Mouse (Mus musculus) heart, embryonic 10.5 days (tissue): ENCODE data around the gene Sun3. TPM values are rescaled to one million over a fixed set of nuclear protein-coding genes. Genes with fewer than 3 reads are reported as not detected.
A peak's percentile ranks its signal among the peaks of the same experiment; 100 is the strongest.

Experiments used
- DNase-seq: peaks from one replicate; pipeline ENCODE4 v3.0.0-alpha.2; 2017; ENCODE audit warnings: low spot score
- H3K27ac ChIP-seq: fragments of 300-500 bp; sonication (generic); 2 replicates; pipeline ENCODE4 v1.5.1; 2016; ENCODE audit warnings: mild to moderate bottlenecking
- H3K27me3 ChIP-seq: fragments of 300-500 bp; sonication (generic); 2 replicates; pipeline ENCODE4 v1.6.1; 2016; ENCODE audit warnings: mild to moderate bottlenecking; ENCODE audit not compliant: poor library complexity, insufficient read depth, severe bottlenecking
- H3K36me3 ChIP-seq: fragments of 300-500 bp; sonication (generic); 2 replicates; pipeline ENCODE4 v1.6.1; 2016; ENCODE audit warnings: mild to moderate bottlenecking, moderate library complexity
- H3K4me1 ChIP-seq: fragments of 300-500 bp; sonication (generic); 2 replicates; pipeline ENCODE4 v1.6.1; 2016; ENCODE audit warnings: mild to moderate bottlenecking
- H3K4me3 ChIP-seq: fragments of 300-500 bp; sonication (generic); 2 replicates; pipeline ENCODE4 v1.5.1; 2016; ENCODE audit warnings: mild to moderate bottlenecking, moderate library complexity
- H3K9me3 ChIP-seq: fragments of 300-500 bp; sonication (generic); 2 replicates; pipeline ENCODE4 v1.6.1; 2016; ENCODE audit warnings: mild to moderate bottlenecking, moderate library complexity
- WGBS: fragments of 180-500 bp; shearing (Covaris S2); methylation state at CpG from one replicate; pipeline ENCODE4 v1.1.7; 2016; 5-methylcytosine and 5-hydroxymethylcytosine counted together
- polyA plus RNA-seq: library from polyadenylated mRNA; unstranded; fragments of >200 nt; fragmentation: Nextera tagmentation; extraction: Ambion mirVana; gene quantifications from 2 replicates; pipeline ENCODE4 v1.2.1, GENCODE M21; 2016

Sun3 gene
- 0.20 and 0.35 TPM in 2 replicates for polyA plus RNA-seq

GRCm38 (mm10) chr11:9048703-9049060 lies at the start of gene Sun3:
Gene Sun3 (minus strand): TSS chr11:9048991.
- WGBS, result under 1% methylated on average over 18 of the region's 18 CpGs
- Histone ChIP-seq H3K36me3 (no peaks in the 10 kb centered on the region), H3K27me3 (peaks cover 21% of the 10 kb centered on the region; the same call in 1 of the 2 replicates), H3K4me1 (peaks cover 19% of the 10 kb centered on the region; the same call in 1 of the 2 replicates), H3K27ac (peak within 1 kb of the TSS; percentile 9; the same call in 1 of the 2 replicates), H3K9me3 (no peaks in the 10 kb centered on the region), H3K4me3 (peak within 1 kb of the TSS; percentile 69)
- no peak for DNase-seq

- Histone ChIP-seq H3K27me3 (no peaks in the 10 kb centered on the region), H3K4me1 (no peaks in the 10 kb centered on the region), H3K4me3 (no peak overlapping the region), H3K27ac (no peak overlapping the region), H3K9me3 (no peaks in the 10 kb centered on the region), H3K36me3 (no peaks in the 10 kb centered on the region)
- DNase-seq, result no peak
- WGBS, result 80% methylated on average over 3 of the region's 3 CpGs
These were observed 27.7 kb upstream of the Sun3 start for GRCm38 (mm10) chr11:9076444-9076843.

GRCm38 (mm10) chr11:9060484-9060883 lies 11.7 kb upstream of the Sun3 start:
- Histone ChIP-seq H3K27ac (no peak overlapping the region), H3K9me3 (no peaks in the 10 kb centered on the region), H3K4me3 (no peak overlapping the region), H3K4me1 (peaks cover 6% of the 10 kb centered on the region; the same call in 1 of the 2 replicates), H3K36me3 (no peaks in the 10 kb centered on the region), H3K27me3 (no peaks in the 10 kb centered on the region)
- DNase-seq, result no peak
- 30% methylated on average over 5 of the region's 5 CpGs for WGBS

- WGBS, result 78% methylated on average over 1 of the region's 1 CpGs
- no peak for DNase-seq
- H3K27me3 ChIP-seq, result no peaks in the 10 kb centered on the region
- H3K9me3 ChIP-seq, result no peaks in the 10 kb centered on the region
- H3K4me3 ChIP-seq, result no peak overlapping the region
- peaks cover 6% of the 10 kb centered on the region; the same call in 1 of the 2 replicates for H3K4me1 ChIP-seq
- no peaks in the 10 kb centered on the region for H3K36me3 ChIP-seq
- no peak overlapping the region for H3K27ac ChIP-seq
These were observed 11.2 kb upstream of the Sun3 start for GRCm38 (mm10) chr11:9060029-9060428.

GRCm38 (mm10) chr11:9057711-9058110 lies 8.9 kb upstream of the Sun3 start:
- Histone ChIP-seq H3K4me3 (no peak overlapping the region), H3K27ac (no peak overlapping the region), H3K36me3 (no peaks in the 10 kb centered on the region), H3K27me3 (no peaks in the 10 kb centered on the region), H3K9me3 (no peaks in the 10 kb centered on the region), H3K4me1 (peaks cover 6% of the 10 kb centered on the region; the same call in 1 of the 2 replicates)
- DNase-seq, result no peak
- 84% methylated on average over 4 of the region's 4 CpGs for WGBS

GRCm38 (mm10) chr11:9056937-9057336 lies 8.1 kb upstream of the Sun3 start:
- no peak for DNase-seq
- Histone ChIP-seq H3K27me3 (no peaks in the 10 kb centered on the region), H3K4me3 (no peak overlapping the region), H3K4me1 (peaks cover 11% of the 10 kb centered on the region), H3K9me3 (no peaks in the 10 kb centered on the region), H3K27ac (no peak overlapping the region), H3K36me3 (no peaks in the 10 kb centered on the region)
- 84% methylated on average over 2 of the region's 2 CpGs for whole genome bisulfite sequencing

GRCm38 (mm10) chr11:9051895-9052294 lies 3.1 kb upstream of the Sun3 start:
- Histone ChIP-seq H3K27ac (no peak overlapping the region), H3K36me3 (no peaks in the 10 kb centered on the region), H3K9me3 (no peaks in the 10 kb centered on the region), H3K4me3 (no peak overlapping the region), H3K4me1 (peaks cover 19% of the 10 kb centered on the region; the same call in 1 of the 2 replicates), H3K27me3 (peaks cover 21% of the 10 kb centered on the region; the same call in 1 of the 2 replicates)
- WGBS, result 68% methylated on average over 2 of the region's 2 CpGs
- no peak for DNase-seq

GRCm38 (mm10) chr11:9050241-9050640 lies 1.4 kb upstream of the Sun3 start:
- DNase-seq, result no peak
- Histone ChIP-seq H3K4me1 (peaks cover 19% of the 10 kb centered on the region; the same call in 1 of the 2 replicates), H3K4me3 (no peak overlapping the region), H3K27ac (no peak overlapping the region), H3K27me3 (peaks cover 21% of the 10 kb centered on the region; the same call in 1 of the 2 replicates), H3K9me3 (no peaks in the 10 kb centered on the region), H3K36me3 (no peaks in the 10 kb centered on the region)
- WGBS, result 83% methylated on average over 4 of the region's 4 CpGs

GRCm38 (mm10) chr11:9048011-9048702 lies 634 bp downstream of the Sun3 start, which contains the start of gene Gm11992:
Gene Gm11992 (plus strand): TSS chr11:9048594.
- peak; percentile 95 for DNase-seq
- Histone ChIP-seq H3K27me3 (peaks cover 21% of the 10 kb centered on the region; the same call in 1 of the 2 replicates), H3K27ac (peak within 1 kb of the TSS; percentile 59; the same call in 1 of the 2 replicates), H3K9me3 (no peaks in the 10 kb centered on the region), H3K4me1 (peaks cover 19% of the 10 kb centered on the region; the same call in 1 of the 2 replicates), H3K36me3 (no peaks in the 10 kb centered on the region), H3K4me3 (peak within 1 kb of the TSS; percentile 69)
- 4% methylated on average over 21 of the region's 21 CpGs for WGBS

GRCm38 (mm10) chr11:9047044-9047443 lies 1.7 kb downstream of the Sun3 start:
- 44% methylated on average over 5 of the region's 5 CpGs for WGBS
- no peak overlapping the region for H3K4me3 ChIP-seq
- no peaks in the 10 kb centered on the region for H3K36me3 ChIP-seq
- peaks cover 21% of the 10 kb centered on the region; the same call in 1 of the 2 replicates for H3K27me3 ChIP-seq
- H3K4me1 ChIP-seq, result peaks cover 14% of the 10 kb centered on the region; the same call in 1 of the 2 replicates
- H3K9me3 ChIP-seq, result no peaks in the 10 kb centered on the region
- DNase-seq, result no peak
- H3K27ac ChIP-seq, result peak overlapping the region; percentile 59

GRCm38 (mm10) chr11:9046546-9046945 lies 2.2 kb downstream of the Sun3 start:
- peaks cover 14% of the 10 kb centered on the region; the same call in 1 of the 2 replicates for H3K4me1 ChIP-seq
- WGBS, result 58% methylated on average over 2 of the region's 2 CpGs
- peaks cover 21% of the 10 kb centered on the region; the same call in 1 of the 2 replicates for H3K27me3 ChIP-seq
- no peak overlapping the region for H3K4me3 ChIP-seq
- H3K36me3 ChIP-seq, result no peaks in the 10 kb centered on the region
- peak overlapping the region; percentile 74 for H3K27ac ChIP-seq
- DNase-seq, result no peak
- H3K9me3 ChIP-seq, result no peaks in the 10 kb centered on the region

- Histone ChIP-seq H3K27ac (no peak overlapping the region), H3K4me3 (no peak overlapping the region), H3K4me1 (no peaks in the 10 kb centered on the region), H3K27me3 (no peaks in the 10 kb centered on the region), H3K36me3 (no peaks in the 10 kb centered on the region), H3K9me3 (no peaks in the 10 kb centered on the region)
- no peak for DNase-seq
- 81% methylated on average over 2 of the region's 2 CpGs for WGBS
These were observed 17.3 kb downstream of the Sun3 start for GRCm38 (mm10) chr11:9031530-9031929.

- H3K4me3 ChIP-seq, result no peak overlapping the region
- no peaks in the 10 kb centered on the region for H3K4me1 ChIP-seq
- no peaks in the 10 kb centered on the region for H3K27me3 ChIP-seq
- no peaks in the 10 kb centered on the region for H3K9me3 ChIP-seq
- DNase-seq, result no peak
- WGBS, result 67% methylated on average over 3 of the region's 3 CpGs
- H3K27ac ChIP-seq, result no peak overlapping the region
- H3K36me3 ChIP-seq, result no peaks in the 10 kb centered on the region
These were observed 23.6 kb downstream of the Sun3 start for GRCm38 (mm10) chr11:9025211-9025610.
